Mouse (Mus musculus): ENCODE measurements around the gene Olfr365. TPM values are rescaled to one million over a fixed set of nuclear protein-coding genes. Genes with fewer than 3 reads are reported as not detected.

Gene Olfr365
- polyA plus RNA-seq (2012), result not detected in 2 replicates

GRCm38 (mm10) chr2:37187898-37188297 is at the start of gene Olfr365:
TSS of gene Olfr365 (plus strand) at chr2:37188198.
- TF ChIP-seq GATA1 (IDR thresholded peaks at IDR 0.05; ENCODE audit: low read length), result no peak

- TF ChIP-seq GATA1 (IDR thresholded peaks at IDR 0.05; ENCODE audit: low read length), result no peak
Observed at GRCm38 (mm10) chr2:37139022-37139421, 49.0 kb upstream of the Olfr365 start, which contains the start of gene Olfr364-ps1. TSS of gene Olfr364-ps1 (plus strand) at chr2:37139322.

- no peak for TF ChIP-seq GATA1 (IDR thresholded peaks at IDR 0.05; ENCODE audit: low read length)
Observed at GRCm38 (mm10) chr2:37211274-37211673, 23.3 kb downstream of the Olfr365 start, which contains the start of gene Olfr366. TSS of gene Olfr366 (plus strand) at chr2:37211574.

Other genes starting within 250 kb of the Olfr365 start
- not detected in 2 replicates for gene Olfr357, start 194.4 kb upstream of the Olfr365 start, polyA plus RNA-seq (2012)
- gene Olfr358, start 178.9 kb upstream of the Olfr365 start, polyA plus RNA-seq (2012), result not detected in 2 replicates
- gene Olfr360, start 122.5 kb upstream of the Olfr365 start, polyA plus RNA-seq (2012), result not detected in 2 replicates
- not detected in 2 replicates for gene Olfr361, start 98.9 kb upstream of the Olfr365 start, polyA plus RNA-seq (2012)
- not detected in 2 replicates for gene Olfr362, start 70.3 kb upstream of the Olfr365 start, polyA plus RNA-seq (2012)
- not detected in 2 replicates for gene Olfr364-ps1, start 48.9 kb upstream of the Olfr365 start, polyA plus RNA-seq (2012)
- not detected in 2 replicates for gene Olfr366, start 23.4 kb downstream of the Olfr365 start, polyA plus RNA-seq (2012)
- gene Olfr368, start 138.3 kb downstream of the Olfr365 start, polyA plus RNA-seq (2012), result not detected in 2 replicates
- gene Pdcl, start 171.1 kb downstream of the Olfr365 start, polyA plus RNA-seq (2012), result 2.4 and 19.6 TPM in 2 replicates
- 0.89 and 1.3 TPM in 2 replicates for gene Rc3h2, start 234.7 kb downstream of the Olfr365 start, polyA plus RNA-seq (2012)